Mouse (Mus musculus) intestine, embryonic 14.5 days (tissue): ENCODE results near the gene Wfdc3. TPM values are rescaled to one million over a fixed set of nuclear protein-coding genes. Genes with fewer than 3 reads are reported as not detected.

Source experiments
- ATAC-seq: fragments of 200-750 bp; cut with Nextera tagmentation; replicated peaks from 2 replicates; pipeline ENCODE4 v1.8.0; 2017; ENCODE audit warnings: low read depth, moderate number of reproducible peaks, moderate TSS enrichment, moderate library complexity; ENCODE audit not compliant: low FRiP score, low TSS enrichment
- DNase-seq: peaks from one replicate; pipeline ENCODE4 v3.0.0-alpha.2; 2018; ENCODE audit warnings: low spot score
- H3K27ac ChIP-seq: fragments of 300-500 bp; sonication (generic); 2 replicates; pipeline ENCODE4 v1.5.1; 2014; ENCODE audit warnings: low read depth, mild to moderate bottlenecking, control low read depth
- H3K27me3 ChIP-seq: fragments of 300-500 bp; sonication (generic); replicated peaks from 2 replicates; pipeline ENCODE4 v1.6.1; 2014; ENCODE audit warnings: low read length, control low read depth; ENCODE audit not compliant: control insufficient read depth, insufficient read depth
- H3K36me3 ChIP-seq: fragments of 300-500 bp; sonication (generic); 2 replicates; pipeline ENCODE4 v1.6.1; 2014; ENCODE audit warnings: low read length, control low read depth; ENCODE audit not compliant: control insufficient read depth, insufficient read depth
- H3K4me1 ChIP-seq: fragments of 300-500 bp; sonication (generic); replicated peaks from 2 replicates; pipeline ENCODE4 v1.6.1; 2014; ENCODE audit warnings: low read length, control low read depth, mixed read lengths; ENCODE audit not compliant: control insufficient read depth, insufficient read depth
- H3K4me2 ChIP-seq: fragments of 300-500 bp; sonication (generic); 2 replicates; pipeline ENCODE4 v1.6.1; 2014; ENCODE audit warnings: low read length
- H3K4me3 ChIP-seq: fragments of 300-500 bp; sonication (generic); 2 replicates; pipeline ENCODE4 v1.5.1; 2014; ENCODE audit warnings: low read depth, low read length, control low read depth, mixed read lengths
- H3K9ac ChIP-seq: fragments of 300-500 bp; sonication (generic); 2 replicates; pipeline ENCODE4 v1.6.1; 2014; ENCODE audit warnings: mild to moderate bottlenecking, low read length
- H3K9me3 ChIP-seq: fragments of 300-500 bp; sonication (generic); 2 replicates; pipeline ENCODE4 v1.6.1; 2016; ENCODE audit warnings: low read length, control low read depth; ENCODE audit not compliant: control insufficient read depth
- WGBS: fragments of 180-500 bp; shearing (Covaris S2); extraction: QIAGEN DNeasy Blood & Tissue Kit; methylation state at CpG from one replicate; pipeline ENCODE4 v1.1.7; 2014; 5-methylcytosine and 5-hydroxymethylcytosine counted together
- polyA plus RNA-seq: library from polyadenylated mRNA; unstranded; fragments of >200 nt; fragmentation: Nextera tagmentation; extraction: Ambion mirVana; gene quantifications from 2 replicates; pipeline ENCODE4 v1.2.1, GENCODE M21; 2014

Wfdc3 gene
- polyA plus RNA-seq, 1 experiment from 2014 or later = 2.6 TPM

- Histone ChIP-seq H3K27me3 (no peaks in the 10 kb centered on the region), H3K9me3 (no peaks in the 10 kb centered on the region), H3K27ac (no peak within 1 kb of the TSS), H3K4me1 (no peaks in the 10 kb centered on the region), H3K4me3 (no peak within 1 kb of the TSS), H3K36me3 (no peaks in the 10 kb centered on the region), H3K4me2 (no peak within 1 kb of the TSS), H3K9ac (no peak within 1 kb of the TSS)
- 84% methylated on average over 6 of the region's 6 CpGs for WGBS
- no peak for ATAC-seq
- no peak for DNase-seq
These were observed 30.7 kb downstream of the Wfdc3 start, which contains the start of gene Spint5 for GRCm38 (mm10) chr2:164715005-164715404. Gene Spint5 (plus strand): TSS chr2:164715305.

GRCm38 (mm10) chr2:164705991-164706390, 39.7 kb downstream of the Wfdc3 start:
- H3K4me1 ChIP-seq = no peaks in the 10 kb centered on the region
- WGBS = 89% methylated on average over 14 of the region's 14 CpGs
- no peak overlapping the region for H3K4me3 ChIP-seq
- no peak overlapping the region for H3K27ac ChIP-seq
- H3K9ac ChIP-seq = no peak overlapping the region
- 0 out of 2 replicates have a peak, but pooled peaks cover 3% of the 10 kb centered on the region for H3K9me3 ChIP-seq
- DNase-seq (no peak), ATAC-seq (no peak)
- H3K36me3 ChIP-seq = no peaks in the 10 kb centered on the region
- H3K4me2 ChIP-seq = no peak overlapping the region
- no peaks in the 10 kb centered on the region for H3K27me3 ChIP-seq

- no peaks in the 10 kb centered on the region for H3K36me3 ChIP-seq
- no peak overlapping the region for H3K9ac ChIP-seq
- H3K4me1 ChIP-seq = no peaks in the 10 kb centered on the region
- no peak for ATAC-seq
- DNase-seq = no peak
- no peak overlapping the region for H3K27ac ChIP-seq
- no peaks in the 10 kb centered on the region for H3K27me3 ChIP-seq
- no peak overlapping the region for H3K4me3 ChIP-seq
- no peak overlapping the region for H3K4me2 ChIP-seq
- H3K9me3 ChIP-seq = 0 out of 2 replicates have a peak, but pooled peaks cover 3% of the 10 kb centered on the region
- WGBS = 87% methylated on average over 6 of the region's 6 CpGs
These were observed 40.4 kb downstream of the Wfdc3 start for GRCm38 (mm10) chr2:164705328-164705727.

GRCm38 (mm10) chr2:164704235-164704634, 41.5 kb downstream of the Wfdc3 start:
- Histone ChIP-seq H3K36me3 (no peaks in the 10 kb centered on the region), H3K4me2 (no peak overlapping the region), H3K27ac (no peak overlapping the region), H3K27me3 (no peaks in the 10 kb centered on the region), H3K4me3 (no peak overlapping the region), H3K9me3 (0 out of 2 replicates have a peak, but pooled peaks cover 3% of the 10 kb centered on the region), H3K4me1 (no peaks in the 10 kb centered on the region), H3K9ac (no peak overlapping the region)
- no peak for ATAC-seq
- DNase-seq = no peak
- WGBS = 79% methylated on average over 5 of the region's 5 CpGs

GRCm38 (mm10) chr2:164701761-164702160, 44.0 kb downstream of the Wfdc3 start:
- 89% methylated on average over 5 of the region's 5 CpGs for WGBS
- 0 out of 2 replicates have a peak, but pooled peaks cover 3% of the 10 kb centered on the region for H3K9me3 ChIP-seq
- no peaks in the 10 kb centered on the region for H3K36me3 ChIP-seq
- no peak for ATAC-seq
- DNase-seq = no peak
- no peaks in the 10 kb centered on the region for H3K4me1 ChIP-seq
- no peaks in the 10 kb centered on the region for H3K27me3 ChIP-seq
- no peak overlapping the region for H3K4me3 ChIP-seq
- no peak overlapping the region for H3K27ac ChIP-seq
- H3K4me2 ChIP-seq = no peak overlapping the region
- no peak overlapping the region for H3K9ac ChIP-seq

- no peak overlapping the region for H3K4me2 ChIP-seq
- no peak overlapping the region for H3K9ac ChIP-seq
- H3K9me3 ChIP-seq = 0 out of 2 replicates have a peak, but pooled peaks cover 3% of the 10 kb centered on the region
- H3K27me3 ChIP-seq = no peaks in the 10 kb centered on the region
- WGBS = 42% methylated on average over 5 of the region's 5 CpGs
- H3K4me3 ChIP-seq = no peak overlapping the region
- no peaks in the 10 kb centered on the region for H3K36me3 ChIP-seq
- ATAC-seq (no peak), DNase-seq (no peak)
- no peak overlapping the region for H3K27ac ChIP-seq
- H3K4me1 ChIP-seq = no peaks in the 10 kb centered on the region
These were observed 44.8 kb downstream of the Wfdc3 start for GRCm38 (mm10) chr2:164700959-164701358.

GRCm38 (mm10) chr2:164698201-164698600, 47.5 kb downstream of the Wfdc3 start, which contains the start of gene Spint4:
Gene Spint4 (plus strand): TSS chr2:164698501.
- Histone ChIP-seq H3K4me2 (no peak within 1 kb of the TSS), H3K36me3 (no peaks in the 10 kb centered on the region), H3K27ac (no peak within 1 kb of the TSS), H3K4me1 (no peaks in the 10 kb centered on the region), H3K27me3 (no peaks in the 10 kb centered on the region), H3K9ac (no peak within 1 kb of the TSS), H3K9me3 (no peaks in the 10 kb centered on the region), H3K4me3 (no peak within 1 kb of the TSS)
- DNase-seq = no peak
- WGBS = 80% methylated on average over 4 of the region's 4 CpGs
- ATAC-seq = no peak

- WGBS = 73% methylated on average over 3 of the region's 3 CpGs
- no peak within 1 kb of the TSS for H3K27ac ChIP-seq
- DNase-seq (no peak), ATAC-seq (no peak)
- no peak within 1 kb of the TSS for H3K4me3 ChIP-seq
- H3K9ac ChIP-seq = no peak within 1 kb of the TSS
- H3K9me3 ChIP-seq = no peaks in the 10 kb centered on the region
- no peaks in the 10 kb centered on the region for H3K4me1 ChIP-seq
- no peak within 1 kb of the TSS for H3K4me2 ChIP-seq
- no peaks in the 10 kb centered on the region for H3K27me3 ChIP-seq
- no peaks in the 10 kb centered on the region for H3K36me3 ChIP-seq
These were observed 60.9 kb downstream of the Wfdc3 start, which contains the start of gene Wfdc13 for GRCm38 (mm10) chr2:164684807-164685206. Gene Wfdc13 (plus strand): TSS chr2:164685107.
